Mouse (Mus musculus) erythroblast, embryonic 14.5 days (primary cell): ENCODE data around the gene Ttll10.

ENCODE experiments used
- GATA1 ChIP-seq: IDR thresholded peaks from 2 replicates; pipeline ENCODE4 v1.6.1; 2012; ENCODE audit warnings: low read length, inconsistent platforms, mixed read lengths
- TAL1 ChIP-seq: IDR thresholded peaks from 3 replicates; pipeline ENCODE4 v1.6.1; 2012; ENCODE audit warnings: low read length, inconsistent platforms, mixed read lengths

- TF ChIP-seq GATA1 (no peak), TAL1 (no peak)
Observed at GRCm38 (mm10) chr4:156083348-156083747, 24.1 kb upstream of the Ttll10 start.
